Mouse (Mus musculus) testis, adult 2 months (tissue): ENCODE results near the gene Fubp1. TPM values are rescaled to one million over a fixed set of nuclear protein-coding genes. Genes with fewer than 3 reads are reported as not detected.
A peak's percentile ranks its signal among the peaks of the same experiment; 100 is the strongest.

Experiments
- H3K27ac ChIP-seq: fragments of 200-500 bp; 2 replicates; pipeline ENCODE4 v1.5.1; 2012; ENCODE audit warnings: low read depth, low read length; ENCODE audit not compliant: control insufficient read depth, insufficient read depth
- H3K27me3 ChIP-seq: fragments of 200-500 bp; 2 replicates; pipeline ENCODE4 v1.6.1; 2012; ENCODE audit warnings: mild to moderate bottlenecking, low read length, moderate library complexity; ENCODE audit not compliant: control insufficient read depth, insufficient read depth
- H3K36me3 ChIP-seq: fragments of 200-500 bp; 2 replicates; pipeline ENCODE4 v1.6.1; 2012; ENCODE audit warnings: mild to moderate bottlenecking, low read length; ENCODE audit not compliant: control insufficient read depth, insufficient read depth
- H3K4me1 ChIP-seq: fragments of 200-500 bp; 2 replicates; pipeline ENCODE4 v1.6.1; 2012; ENCODE audit warnings: low read length; ENCODE audit not compliant: control insufficient read depth, insufficient read depth
- H3K4me3 ChIP-seq: fragments of 200-500 bp; 2 replicates; pipeline ENCODE4 v1.5.1; 2012; ENCODE audit warnings: low read depth, mild to moderate bottlenecking, low read length, moderate library complexity, mixed read lengths; ENCODE audit not compliant: control insufficient read depth
- CTCF ChIP-seq: fragments of 200-500 bp; IDR thresholded peaks from 2 replicates; pipeline ENCODE4 v1.5.1; 2012; ENCODE audit warnings: low read depth, mild to moderate bottlenecking, inconsistent platforms, low read length, moderate library complexity; ENCODE audit not compliant: control insufficient read depth, insufficient read depth, insufficient replicate concordance
- POLR2A ChIP-seq: fragments of 200-500 bp; IDR thresholded peaks from 2 replicates; pipeline ENCODE4 v1.6.1; 2012; ENCODE audit warnings: low read depth, mild to moderate bottlenecking, inconsistent platforms, low read length, moderate library complexity; ENCODE audit not compliant: control insufficient read depth
- polyA plus RNA-seq: library from polyadenylated mRNA; depleted of rRNA; stranded (reverse); fragments of >200 nt; gene quantifications from 2 replicates; pipeline ENCODE4 v1.2.3, GENCODE M21; 2012

Fubp1 gene
- polyA plus RNA-seq, 1 experiment, result 55.8 TPM

GRCm38 (mm10) chr3:152183522-152183921 is 26.7 kb upstream of the Fubp1 start:
- H3K27ac ChIP-seq, result no peak overlapping the region

GRCm38 (mm10) chr3:152186106-152186505 is 24.1 kb upstream of the Fubp1 start:
- no peak for TF ChIP-seq POLR2A
- TF ChIP-seq CTCF, result no peak
- no peaks in the 10 kb centered on the region; the same call in 1 of the 2 replicates for H3K4me1 ChIP-seq
- no peaks in the 10 kb centered on the region for H3K27me3 ChIP-seq
- H3K27ac ChIP-seq, result no peak overlapping the region
- H3K36me3 ChIP-seq, result no peaks in the 10 kb centered on the region
- no peak overlapping the region for H3K4me3 ChIP-seq

More at GRCm38 (mm10) chr3:152183522-152183921, 26.7 kb upstream of the Fubp1 start:
- TF ChIP-seq CTCF (no peak), POLR2A (no peak)
- Histone ChIP-seq H3K27me3 (no peaks in the 10 kb centered on the region), H3K4me1 (no peaks in the 10 kb centered on the region), H3K36me3 (no peaks in the 10 kb centered on the region), H3K4me3 (no peak overlapping the region)

- Histone ChIP-seq H3K36me3 (no peaks in the 10 kb centered on the region), H3K27me3 (no peaks in the 10 kb centered on the region), H3K27ac (no peak overlapping the region), H3K4me1 (no peaks in the 10 kb centered on the region; the same call in none of the 2 replicates), H3K4me3 (no peak overlapping the region)
- TF ChIP-seq CTCF, result no peak
- TF ChIP-seq POLR2A, result no peak
These were observed 20.9 kb upstream of the Fubp1 start for GRCm38 (mm10) chr3:152189306-152189705.

GRCm38 (mm10) chr3:152190679-152191477 is 19.3 kb upstream of the Fubp1 start:
- TF ChIP-seq CTCF (no peak), POLR2A (no peak)
- no peaks in the 10 kb centered on the region; the same call in none of the 2 replicates for H3K4me1 ChIP-seq
- H3K27me3 ChIP-seq, result no peaks in the 10 kb centered on the region
- H3K4me3 ChIP-seq, result peak overlapping the region; percentile 37; the same call in 1 of the 2 replicates
- H3K36me3 ChIP-seq, result no peaks in the 10 kb centered on the region
- H3K27ac ChIP-seq, result no peak overlapping the region

- Histone ChIP-seq H3K4me3 (peak overlapping the region; percentile 23), H3K36me3 (no peaks in the 10 kb centered on the region), H3K4me1 (no peaks in the 10 kb centered on the region; the same call in none of the 2 replicates), H3K27ac (peak overlapping the region; percentile 44), H3K27me3 (no peaks in the 10 kb centered on the region)
- TF ChIP-seq CTCF (no peak), POLR2A (no peak)
These were observed 18.4 kb upstream of the Fubp1 start for GRCm38 (mm10) chr3:152191791-152192237.

GRCm38 (mm10) chr3:152192238-152192931 is 17.8 kb upstream of the Fubp1 start:
- Histone ChIP-seq H3K4me3 (peak overlapping the region; percentile 23; the same call in 1 of the 2 replicates), H3K27me3 (no peaks in the 10 kb centered on the region), H3K4me1 (no peaks in the 10 kb centered on the region; the same call in none of the 2 replicates), H3K27ac (peak overlapping the region; percentile 44), H3K36me3 (no peaks in the 10 kb centered on the region)
- TF ChIP-seq POLR2A (no peak), CTCF (no peak)

- TF ChIP-seq POLR2A, result no peak
- no peak for TF ChIP-seq CTCF
- peak overlapping the region; percentile 58; the same call in 1 of the 2 replicates for H3K27ac ChIP-seq
These were observed 17.0 kb upstream of the Fubp1 start for GRCm38 (mm10) chr3:152193177-152193576.

More at GRCm38 (mm10) chr3:152193177-152193576, 17.0 kb upstream of the Fubp1 start:
- Histone ChIP-seq H3K27me3 (no peaks in the 10 kb centered on the region), H3K4me3 (peak overlapping the region; percentile 83; the same call in 1 of the 2 replicates), H3K4me1 (no peaks in the 10 kb centered on the region; the same call in none of the 2 replicates), H3K36me3 (no peaks in the 10 kb centered on the region)
